Mouse (Mus musculus) liver, embryonic 12.5 days (tissue): ENCODE results near the gene Marveld2. TPM values are rescaled to one million over a fixed set of nuclear protein-coding genes. Genes with fewer than 3 reads are reported as not detected.

ENCODE experiments used
- ATAC-seq: fragments of 200-750 bp; cut with Nextera tagmentation; 2 replicates; pipeline ENCODE4 v1.8.0; 2017; ENCODE audit warnings: moderate number of reproducible peaks, mild to moderate bottlenecking, moderate library complexity
- H3K27ac ChIP-seq: fragments of 300-500 bp; sonication (generic); 2 replicates; pipeline ENCODE4 v1.5.1; 2016; ENCODE audit warnings: mild to moderate bottlenecking
- H3K27me3 ChIP-seq: fragments of 300-500 bp; sonication (generic); replicated peaks from 2 replicates; pipeline ENCODE4 v1.6.1; 2016; ENCODE audit warnings: mild to moderate bottlenecking, moderate library complexity
- H3K36me3 ChIP-seq: fragments of 300-500 bp; sonication (generic); 2 replicates; pipeline ENCODE4 v1.6.1; 2016; ENCODE audit warnings: mild to moderate bottlenecking, moderate library complexity
- H3K4me1 ChIP-seq: fragments of 300-500 bp; sonication (generic); 2 replicates; pipeline ENCODE4 v1.6.1; 2016
- H3K4me2 ChIP-seq: fragments of 300-500 bp; sonication (generic); 2 replicates; pipeline ENCODE4 v1.6.1; 2016; ENCODE audit warnings: mild to moderate bottlenecking, moderate library complexity
- H3K4me3 ChIP-seq: fragments of 300-500 bp; sonication (generic); 2 replicates; pipeline ENCODE4 v1.5.1; 2016; ENCODE audit warnings: mild to moderate bottlenecking, moderate library complexity
- H3K9ac ChIP-seq: fragments of 300-500 bp; sonication (generic); 2 replicates; pipeline ENCODE4 v1.6.1; 2016; ENCODE audit warnings: mild to moderate bottlenecking, moderate library complexity
- H3K9me3 ChIP-seq: fragments of 300-500 bp; sonication (generic); replicated peaks from 2 replicates; pipeline ENCODE4 v1.6.1; 2016; ENCODE audit warnings: mild to moderate bottlenecking, moderate library complexity
- WGBS: fragments of 180-500 bp; shearing (Covaris S2); methylation state at CpG from one replicate; pipeline ENCODE4 v1.1.7; 2016; ENCODE audit not compliant: insufficient replicate concordance; 5-methylcytosine and 5-hydroxymethylcytosine counted together
- polyA plus RNA-seq: library from polyadenylated mRNA; unstranded; fragments of >200 nt; fragmentation: Nextera tagmentation; extraction: Ambion mirVana; gene quantifications from 2 replicates; pipeline ENCODE4 v1.2.1, GENCODE M21; 2016

The Marveld2 gene
- polyA plus RNA-seq, 1 experiment from 2014 or later, result 7.1 TPM

GRCm38 (mm10) chr13:100594838-100595551 is 21.8 kb downstream of the Marveld2 start:
- no peak for ATAC-seq
- WGBS, result 64% methylated on average over 5 of the region's 5 CpGs

GRCm38 (mm10) chr13:100594041-100594792 is 22.6 kb downstream of the Marveld2 start:
- H3K9ac ChIP-seq, result peak overlapping the region; percentile 41; the same call in 1 of the 2 replicates
- H3K27me3 ChIP-seq, result no peaks in the 10 kb centered on the region
- peak overlapping the region; percentile 53 for H3K4me2 ChIP-seq
- peak; percentile 73 for ATAC-seq
- H3K27ac ChIP-seq, result peak overlapping the region; percentile 78
- H3K4me3 ChIP-seq, result peak overlapping the region; percentile 32
- no peaks in the 10 kb centered on the region for H3K36me3 ChIP-seq
- WGBS, result 61% methylated on average over 11 of the region's 17 CpGs
- no peaks in the 10 kb centered on the region for H3K9me3 ChIP-seq
- H3K4me1 ChIP-seq, result no peaks in the 10 kb centered on the region

More at GRCm38 (mm10) chr13:100594838-100595551, 21.8 kb downstream of the Marveld2 start:
- Histone ChIP-seq H3K27me3 (no peaks in the 10 kb centered on the region), H3K4me1 (no peaks in the 10 kb centered on the region), H3K27ac (no peak overlapping the region), H3K9ac (no peak overlapping the region), H3K36me3 (no peaks in the 10 kb centered on the region), H3K4me2 (no peak overlapping the region), H3K4me3 (no peak overlapping the region), H3K9me3 (no peaks in the 10 kb centered on the region)

DNA sequence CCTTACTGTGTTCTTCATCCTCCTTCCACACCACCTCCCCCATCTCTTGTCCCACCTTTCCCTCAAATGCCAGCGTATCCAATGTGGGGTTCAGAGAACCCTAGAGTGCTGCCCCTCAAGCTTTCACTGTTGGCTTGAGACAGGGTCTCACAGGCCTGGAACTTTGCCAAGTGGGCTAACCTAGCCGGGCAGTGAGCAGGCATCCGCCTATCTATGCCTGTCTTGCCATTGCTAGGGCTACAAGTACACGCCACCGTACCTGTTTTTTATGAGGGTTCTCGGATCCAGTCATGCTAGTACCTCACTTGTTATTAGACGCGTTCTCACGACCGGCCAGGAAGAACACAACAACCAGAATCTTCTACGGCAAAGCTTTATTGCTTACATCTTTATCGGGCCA is 28.1 kb downstream of the Marveld2 start:
- Histone ChIP-seq H3K4me3 (peak overlapping the region; percentile 41), H3K4me2 (peak overlapping the region; percentile 38), H3K4me1 (no peaks in the 10 kb centered on the region), H3K9me3 (no peaks in the 10 kb centered on the region), H3K27ac (0 out of 2 replicates have a peak overlapping the region, but pooled peaks have one; percentile 37), H3K27me3 (no peaks in the 10 kb centered on the region), H3K36me3 (peaks cover 17% of the 10 kb centered on the region), H3K9ac (0 out of 2 replicates have a peak overlapping the region, but pooled peaks have one; percentile 41)
- 75% methylated on average over 12 of the region's 12 CpGs for WGBS
- ATAC-seq, result no peak; the same call in 1 of the 2 replicates

DNA sequence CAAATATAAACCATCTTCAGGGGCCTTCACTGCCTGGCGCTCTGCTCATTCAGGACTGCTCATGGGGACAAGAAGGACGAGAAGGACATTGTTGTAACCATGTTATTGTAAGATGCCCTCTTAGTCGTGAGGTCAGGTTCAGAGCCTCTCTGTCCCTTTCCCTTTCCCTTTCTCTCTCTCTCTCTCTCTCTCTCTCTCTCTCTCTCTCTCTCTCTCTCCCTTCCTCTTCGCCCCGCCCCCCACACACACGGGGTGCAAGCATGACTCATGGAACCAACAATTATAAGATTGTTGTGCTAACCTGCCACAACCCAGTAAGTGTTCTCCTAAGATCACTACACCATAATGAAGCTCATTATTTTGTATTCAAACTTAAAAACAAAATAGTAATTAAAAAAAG is 34.6 kb downstream of the Marveld2 start:
- WGBS, result 53% methylated on average over 6 of the region's 6 CpGs
- H3K9ac ChIP-seq, result no peak overlapping the region
- ATAC-seq, result no peak

DNA sequence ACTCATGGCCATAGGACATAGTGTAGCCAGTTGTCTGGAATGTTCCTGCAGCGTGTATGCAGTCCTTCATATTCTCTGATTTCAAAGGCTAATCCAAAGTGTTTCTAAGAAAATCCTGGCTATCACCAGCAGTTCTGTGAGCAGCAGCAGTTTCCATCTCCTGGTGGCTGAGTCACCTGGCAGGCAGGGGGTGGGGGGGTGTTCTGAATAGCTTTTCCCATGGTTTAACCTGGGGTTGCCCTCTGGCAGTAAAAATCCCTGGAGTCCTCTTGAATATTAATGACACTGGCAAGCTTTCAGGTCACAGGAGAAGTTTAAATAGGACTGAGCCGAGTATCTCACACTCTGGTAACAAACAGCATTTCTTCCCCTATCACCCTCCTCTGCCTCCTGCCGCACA is 35.1 kb downstream of the Marveld2 start:
- Histone ChIP-seq H3K9ac (no peak overlapping the region), H3K4me2 (no peak overlapping the region), H3K27me3 (no peaks in the 10 kb centered on the region), H3K9me3 (no peaks in the 10 kb centered on the region), H3K27ac (no peak overlapping the region), H3K4me1 (peaks cover 6% of the 10 kb centered on the region; the same call in 1 of the 2 replicates), H3K4me3 (no peak overlapping the region), H3K36me3 (no peaks in the 10 kb centered on the region)
- whole genome bisulfite sequencing, result 51% methylated on average over 3 of the region's 3 CpGs
- no peak for ATAC-seq

More for the DNA sequence above, 34.6 kb downstream of the Marveld2 start:
- Histone ChIP-seq H3K4me2 (no peak overlapping the region), H3K9me3 (no peaks in the 10 kb centered on the region), H3K27ac (no peak overlapping the region), H3K27me3 (no peaks in the 10 kb centered on the region), H3K36me3 (0 out of 2 replicates have a peak, but pooled peaks cover under 1% of the 10 kb centered on the region), H3K4me3 (no peak overlapping the region), H3K4me1 (peaks cover 6% of the 10 kb centered on the region; the same call in 1 of the 2 replicates)

DNA sequence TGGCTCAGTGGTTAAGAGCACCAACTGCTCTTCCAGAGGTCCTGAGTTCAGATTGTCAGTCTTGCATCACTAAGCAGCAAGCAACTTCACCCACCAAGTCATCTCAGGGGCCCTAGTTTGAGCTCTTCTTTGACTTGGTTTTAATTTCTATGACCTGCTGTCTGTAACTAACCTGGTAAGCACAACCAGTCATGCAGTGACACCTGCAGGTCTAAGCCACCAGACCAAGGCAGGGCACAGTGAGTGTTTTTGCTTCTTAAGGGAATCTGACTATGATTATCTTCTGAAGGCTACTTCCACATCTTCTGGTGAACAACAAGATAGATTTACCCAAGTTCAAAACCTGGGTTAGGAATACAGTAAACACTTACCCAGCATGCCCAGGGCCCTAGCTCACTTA is 36.8 kb downstream of the Marveld2 start:
- Histone ChIP-seq H3K4me2 (no peak overlapping the region), H3K9ac (no peak overlapping the region), H3K9me3 (no peaks in the 10 kb centered on the region), H3K27ac (no peak overlapping the region), H3K27me3 (no peaks in the 10 kb centered on the region), H3K36me3 (no peaks in the 10 kb centered on the region), H3K4me1 (peaks cover 16% of the 10 kb centered on the region), H3K4me3 (no peak overlapping the region)
- ATAC-seq, result no peak

DNA sequence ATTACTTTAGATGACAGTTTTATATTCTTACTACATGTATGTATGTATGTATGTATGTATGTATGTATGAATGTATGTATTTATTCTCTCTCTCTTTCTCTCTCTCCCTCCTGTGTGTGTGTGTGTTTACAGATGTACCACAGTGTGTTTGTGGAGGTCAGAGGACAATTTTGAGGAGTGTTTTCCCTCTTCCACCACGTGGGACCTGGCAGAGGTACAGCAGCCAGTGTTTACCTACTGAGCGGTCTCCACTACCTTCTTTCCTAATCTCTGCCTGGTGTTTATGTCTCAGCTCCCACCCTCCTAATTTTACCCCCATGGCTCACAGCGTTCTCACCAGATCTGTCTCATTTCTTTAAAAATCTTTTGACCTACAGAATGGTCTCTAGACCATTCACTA is 37.6 kb downstream of the Marveld2 start:
- no peaks in the 10 kb centered on the region for H3K9me3 ChIP-seq
- H3K9ac ChIP-seq, result no peak overlapping the region
- H3K36me3 ChIP-seq, result no peaks in the 10 kb centered on the region
- peak; percentile 49; the same call in 1 of the 2 replicates for ATAC-seq
- peaks cover 16% of the 10 kb centered on the region for H3K4me1 ChIP-seq
- WGBS, result 40% methylated on average over 3 of the region's 3 CpGs
- H3K4me2 ChIP-seq, result no peak overlapping the region
- H3K27me3 ChIP-seq, result no peaks in the 10 kb centered on the region
- H3K27ac ChIP-seq, result no peak overlapping the region
- H3K4me3 ChIP-seq, result no peak overlapping the region

GRCm38 (mm10) chr13:100575950-100576349 is 40.8 kb downstream of the Marveld2 start:
- peak; percentile 53 for ATAC-seq
- WGBS, result 22% methylated on average over 2 of the region's 2 CpGs
- H3K4me3 ChIP-seq, result no peak overlapping the region

DNA sequence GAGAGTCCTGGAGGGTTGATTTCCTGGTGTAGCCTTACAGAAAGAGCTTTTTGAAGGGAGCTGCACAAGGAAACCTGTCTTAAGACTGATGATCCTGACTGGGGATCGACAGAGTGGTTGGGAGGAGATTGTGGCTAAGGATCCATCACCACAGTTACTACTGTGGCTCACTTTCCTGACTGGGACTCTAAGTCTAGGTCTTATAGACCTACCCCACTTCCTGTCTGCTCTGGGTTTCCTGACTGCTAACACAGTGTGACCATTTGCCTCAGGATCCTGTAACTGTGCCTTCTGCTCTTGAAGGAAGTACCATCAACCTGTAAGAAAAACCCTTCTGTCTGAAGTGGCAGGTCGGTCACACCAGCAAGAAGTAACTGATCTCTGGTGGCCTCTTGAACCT is 46.1 kb downstream of the Marveld2 start:
- ATAC-seq, result no peak
- Histone ChIP-seq H3K27me3 (no peaks in the 10 kb centered on the region), H3K36me3 (no peaks in the 10 kb centered on the region), H3K27ac (no peak overlapping the region), H3K9ac (no peak overlapping the region), H3K4me2 (no peak overlapping the region), H3K9me3 (no peaks in the 10 kb centered on the region), H3K4me1 (peaks cover 4% of the 10 kb centered on the region; the same call in 1 of the 2 replicates), H3K4me3 (no peak overlapping the region)
- WGBS, result 23% methylated on average over 2 of the region's 2 CpGs

More at GRCm38 (mm10) chr13:100575950-100576349, 40.8 kb downstream of the Marveld2 start:
- H3K36me3 ChIP-seq, result no peaks in the 10 kb centered on the region
- peaks cover 10% of the 10 kb centered on the region; the same call in 1 of the 2 replicates for H3K4me1 ChIP-seq
- H3K27me3 ChIP-seq, result no peaks in the 10 kb centered on the region
- H3K9ac ChIP-seq, result no peak overlapping the region
- no peak overlapping the region for H3K4me2 ChIP-seq
- H3K27ac ChIP-seq, result no peak overlapping the region
- no peaks in the 10 kb centered on the region for H3K9me3 ChIP-seq

DNA sequence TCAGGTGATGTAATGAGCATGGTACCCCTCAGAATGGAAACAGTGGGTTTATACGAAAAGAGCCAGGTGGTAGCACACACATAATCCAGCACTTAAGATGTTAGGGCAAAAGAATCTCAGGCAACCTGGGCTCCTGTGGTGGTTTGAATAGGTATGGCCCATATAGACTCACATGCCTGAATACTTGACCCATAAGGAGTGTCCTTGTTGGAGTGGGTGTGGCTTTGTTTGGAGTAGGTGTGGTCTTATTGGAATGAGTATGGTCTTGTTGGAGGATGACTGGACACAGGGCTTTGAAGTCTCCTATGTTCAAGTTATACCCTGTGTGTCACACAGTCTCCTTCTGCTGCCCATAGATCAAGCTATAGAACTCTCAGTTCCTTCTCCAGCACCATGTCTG is 48.4 kb downstream of the Marveld2 start:
- no peak overlapping the region for H3K4me3 ChIP-seq
- H3K27me3 ChIP-seq, result no peaks in the 10 kb centered on the region
- WGBS, result 85% methylated on average over 1 of the region's 1 CpGs
- H3K9ac ChIP-seq, result no peak overlapping the region
- no peak overlapping the region for H3K27ac ChIP-seq
- no peaks in the 10 kb centered on the region for H3K4me1 ChIP-seq
- H3K36me3 ChIP-seq, result no peaks in the 10 kb centered on the region
- 0 out of 2 replicates have a peak, but pooled peaks have one; percentile 15 for ATAC-seq
- no peaks in the 10 kb centered on the region for H3K9me3 ChIP-seq
- H3K4me2 ChIP-seq, result no peak overlapping the region

- Histone ChIP-seq H3K36me3 (no peaks in the 10 kb centered on the region), H3K27ac (no peak overlapping the region), H3K4me1 (no peaks in the 10 kb centered on the region), H3K9ac (no peak overlapping the region), H3K4me3 (no peak overlapping the region), H3K9me3 (no peaks in the 10 kb centered on the region), H3K4me2 (no peak overlapping the region), H3K27me3 (peaks cover 6% of the 10 kb centered on the region)
- no peak for ATAC-seq
- WGBS, result 63% methylated on average over 9 of the region's 9 CpGs
Observed at GRCm38 (mm10) chr13:100559449-100559848, 57.3 kb downstream of the Marveld2 start.

DNA sequence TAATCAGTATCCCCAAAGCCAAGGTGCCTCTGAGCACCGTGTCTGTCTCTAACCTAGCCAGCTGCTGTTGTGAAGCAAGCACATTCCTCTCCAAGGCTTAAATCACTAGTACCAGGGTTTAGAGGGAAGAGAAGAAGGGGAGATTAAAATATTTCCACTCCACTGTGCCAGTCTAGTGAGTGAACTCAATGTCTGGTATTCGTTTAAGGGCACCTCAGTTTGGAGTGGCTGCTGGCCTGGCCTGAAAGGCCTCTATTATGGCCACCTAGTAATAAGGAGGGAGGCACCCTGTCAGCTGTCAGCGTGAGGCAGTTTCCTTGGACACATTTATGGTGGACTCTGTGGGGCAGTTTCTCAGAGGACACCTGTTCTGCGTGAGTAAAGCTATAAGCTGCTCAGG is 59.8 kb downstream of the Marveld2 start:
- no peak overlapping the region for H3K4me2 ChIP-seq
- H3K4me3 ChIP-seq, result no peak overlapping the region
- no peak overlapping the region for H3K27ac ChIP-seq
- 60% methylated on average over 4 of the region's 4 CpGs for WGBS
- no peak for ATAC-seq
- no peak overlapping the region for H3K9ac ChIP-seq
- H3K27me3 ChIP-seq, result peaks cover 29% of the 10 kb centered on the region
- H3K9me3 ChIP-seq, result no peaks in the 10 kb centered on the region
- H3K4me1 ChIP-seq, result peaks cover 6% of the 10 kb centered on the region
- H3K36me3 ChIP-seq, result no peaks in the 10 kb centered on the region
